In genomic region chr2:48868199-48868913, GRCm38 (mm10) we compare ENCODE assay signal across 26 mouse cellular contexts. TPM values are rescaled to one million over a fixed set of nuclear protein-coding genes. Genes with fewer than 3 reads are reported as not detected.
DNase-seq lines count a peak whose midpoint lies in the region; ATAC-seq and TF ChIP-seq lines count a peak whose summit lies in the region.
"Had no signal": no experiment of that assay in that cellular context is flagged by ENCODE, and none has a peak within 500 bp of the region (broad histone marks: within the 10 kb centered on the region; RNA-seq: fewer than 3 reads in every experiment).

No protein-coding gene starts in this region.

- H3K27ac ChIP-seq in forebrain, postnatal 0 days (ENCODE audit: low read depth, low read length): no peak overlapping the region
- H3K27ac ChIP-seq in forebrain, embryonic 10.5 days: no peak overlapping the region
- H3K27ac ChIP-seq in lung, postnatal 0 days (ENCODE audit: low read length): no peak overlapping the region
- H3K27ac ChIP-seq: embryonic facial prominence, embryonic 13.5 days; embryonic facial prominence, embryonic 15.5 days; forebrain, embryonic 13.5 days; forebrain, embryonic 15.5 days had no signal

- no peak for TF ChIP-seq EP300 in lung, postnatal 0 days (IDR thresholded peaks at IDR 0.05)

- DNase-seq in forebrain, postnatal 0 days: no peak
- DNase-seq in forebrain, embryonic 10.5 days (ENCODE audit: extremely low spot score, low spot score): no peak
- DNase-seq in lung, postnatal 0 days (ENCODE audit: low spot score): peak; percentile 51
- no peak for DNase-seq in lung, postnatal 10 days
- no peak for DNase-seq in right cerebral cortex, postnatal 14 days
- DNase-seq: adrenal gland, adult 8-10 months; adrenal gland, postnatal 14 days; adrenal gland, postnatal 36 days; B cell, adult 2 months; cerebellum, adult 11 months; cerebellum, adult 18-20 months; cerebellum, adult 8-10 months; cerebellum, adult 9-11 months; cerebellum, postnatal 14 days; cerebellum, postnatal 36 days; embryo, embryonic 11 days had no signal

- no peaks in the 10 kb centered on the region for H3K27me3 ChIP-seq in forebrain, postnatal 0 days (ENCODE audit: insufficient read depth, low read length)
- no peaks in the 10 kb centered on the region for H3K27me3 ChIP-seq in forebrain, embryonic 10.5 days (ENCODE audit: poor library complexity, severe bottlenecking)
- H3K27me3 ChIP-seq in lung, postnatal 0 days (replicated peaks; ENCODE audit: insufficient read depth, low read length): no peaks in the 10 kb centered on the region
- H3K27me3 ChIP-seq: CH12.LX; embryonic facial prominence, embryonic 13.5 days; embryonic facial prominence, embryonic 15.5 days; forebrain, embryonic 13.5 days; forebrain, embryonic 15.5 days; Patski had no signal

- H3K36me3 ChIP-seq in forebrain, postnatal 0 days (ENCODE audit: insufficient read depth): no peaks in the 10 kb centered on the region
- H3K36me3 ChIP-seq in forebrain, embryonic 10.5 days (replicated peaks): peaks cover 11% of the 10 kb centered on the region
- H3K36me3 ChIP-seq in lung, postnatal 0 days (ENCODE audit: insufficient read depth, low read length): peaks cover 3% of the 10 kb centered on the region; the same call in 1 of the 2 replicates
- H3K36me3 ChIP-seq: embryonic facial prominence, embryonic 13.5 days; embryonic facial prominence, embryonic 15.5 days; forebrain, embryonic 15.5 days; G1E had no signal

- WGBS in forebrain, postnatal 0 days: 83% methylated on average over 5 of the region's 5 CpGs
- 91% methylated on average over 5 of the region's 5 CpGs for WGBS in forebrain, embryonic 10.5 days
- 68% methylated on average over 5 of the region's 5 CpGs for WGBS in lung, postnatal 0 days

- H3K4me3 ChIP-seq in forebrain, postnatal 0 days (ENCODE audit: low read depth, low read length): no peak overlapping the region
- H3K4me3 ChIP-seq in forebrain, embryonic 10.5 days: no peak overlapping the region
- no peak overlapping the region for H3K4me3 ChIP-seq in lung, postnatal 0 days (ENCODE audit: low read depth, low read length)
- H3K4me3 ChIP-seq: embryonic facial prominence, embryonic 13.5 days; embryonic facial prominence, embryonic 15.5 days; erythroblast, embryonic 14.5 days; forebrain, embryonic 13.5 days; forebrain, embryonic 15.5 days had no signal

- H3K9me3 ChIP-seq in forebrain, postnatal 0 days (ENCODE audit: low read length): no peaks in the 10 kb centered on the region
- H3K9me3 ChIP-seq in forebrain, embryonic 10.5 days: no peaks in the 10 kb centered on the region
- no peaks in the 10 kb centered on the region for H3K9me3 ChIP-seq in lung, postnatal 0 days (ENCODE audit: low read length)
- H3K9me3 ChIP-seq: embryonic facial prominence, embryonic 13.5 days; embryonic facial prominence, embryonic 15.5 days; forebrain, embryonic 13.5 days; forebrain, embryonic 15.5 days; G1E had no signal

- no peak overlapping the region for H3K4me2 ChIP-seq in forebrain, postnatal 0 days (ENCODE audit: low read depth)
- H3K4me2 ChIP-seq in lung, postnatal 0 days (replicated peaks; ENCODE audit: low read depth, low read length): no peak overlapping the region
- H3K4me2 ChIP-seq: embryonic facial prominence, embryonic 13.5 days; embryonic facial prominence, embryonic 15.5 days; forebrain, embryonic 13.5 days; forebrain, embryonic 15.5 days had no signal

- H3K9ac ChIP-seq in forebrain, postnatal 0 days: no peak overlapping the region
- no peak overlapping the region for H3K9ac ChIP-seq in lung, postnatal 0 days (replicated peaks; ENCODE audit: low read depth)
- H3K9ac ChIP-seq: embryonic facial prominence, embryonic 13.5 days; embryonic facial prominence, embryonic 15.5 days; forebrain, embryonic 13.5 days; forebrain, embryonic 15.5 days had no signal

- TF ChIP-seq CTCF in forebrain, postnatal 0 days (IDR thresholded peaks at IDR 0.05; ENCODE audit: low read depth): no peak
- no peak for TF ChIP-seq CTCF in lung, postnatal 0 days (IDR thresholded peaks at IDR 0.05)

- H3K4me1 ChIP-seq in forebrain, postnatal 0 days (ENCODE audit: insufficient read depth): no peaks in the 10 kb centered on the region
- peaks cover 8% of the 10 kb centered on the region for H3K4me1 ChIP-seq in forebrain, embryonic 10.5 days
- H3K4me1 ChIP-seq in lung, postnatal 0 days (ENCODE audit: insufficient read depth, low read depth, low read length): no peaks in the 10 kb centered on the region; the same call in 1 of the 2 replicates
- H3K4me1 ChIP-seq: embryonic facial prominence, embryonic 13.5 days; embryonic facial prominence, embryonic 15.5 days; forebrain, embryonic 13.5 days; forebrain, embryonic 15.5 days had no signal

- ATAC-seq in forebrain, postnatal 0 days: peak; percentile 55
- peak; percentile 67 for ATAC-seq in lung, postnatal 0 days
- ATAC-seq: activated CD4-positive, CD25-positive, alpha-beta regulatory T cell, adult 4 months; CD4-positive, CD25-positive, alpha-beta regulatory T cell, adult 4 months; forebrain, embryonic 13.5 days; forebrain, embryonic 15.5 days; Patski had no signal

RNA-seq across cellular contexts. Expression of gene Acvr2a, which starts 54.4 kb away (rescaled TPM):
- total RNA-seq in forebrain, postnatal 0 days (2014; rRNA removed): 83.7 and 127 TPM in 2 replicates
- 28.3 and 42.8 TPM in 2 replicates for polyA plus RNA-seq in forebrain, postnatal 0 days (2015; fragmentation: Nextera tagmentation; extraction: Ambion mirVana)
- 19.6 and 21.8 TPM in 2 replicates for polyA plus RNA-seq in forebrain, embryonic 10.5 days (2016; fragmentation: Nextera tagmentation; extraction: Ambion mirVana)
- 13.5 and 14.2 TPM in 2 replicates for polyA plus RNA-seq in lung, postnatal 0 days (2015; fragmentation: Nextera tagmentation; extraction: Ambion mirVana)
